Mouse (Mus musculus) kidney, embryonic 16.5 days (tissue): Measurements from ENCODE around the gene Zfp385c. TPM values are rescaled to one million over a fixed set of nuclear protein-coding genes. Genes with fewer than 3 reads are reported as not detected.
"Not testable (repeated sequence)": the region's sequence is repeated elsewhere in the genome, so short reads cannot be mapped to it uniquely, and the experiment has no call there.

Source experiments
- ATAC-seq: fragments of 200-750 bp; cut with Nextera tagmentation; 2 replicates; pipeline ENCODE4 v1.8.0; 2017; ENCODE audit warnings: moderate TSS enrichment; ENCODE audit not compliant: low FRiP score, low TSS enrichment
- H3K27ac ChIP-seq: fragments of 300-500 bp; sonication (generic); 2 replicates; pipeline ENCODE4 v1.5.1; 2014; ENCODE audit warnings: low read length
- H3K27me3 ChIP-seq: fragments of 300-500 bp; sonication (generic); 2 replicates; pipeline ENCODE4 v1.6.1; 2014; ENCODE audit warnings: low read length, control low read depth, mixed read lengths; ENCODE audit not compliant: insufficient read depth
- H3K36me3 ChIP-seq: fragments of 300-500 bp; sonication (generic); 2 replicates; pipeline ENCODE4 v1.6.1; 2014; ENCODE audit warnings: low read length, control low read depth, mixed read lengths; ENCODE audit not compliant: insufficient read depth
- H3K4me1 ChIP-seq: fragments of 300-500 bp; sonication (generic); 2 replicates; pipeline ENCODE4 v1.6.1; 2014; ENCODE audit warnings: low read length, control low read depth, mixed read lengths; ENCODE audit not compliant: insufficient read depth
- H3K4me2 ChIP-seq: fragments of 300-500 bp; sonication (generic); replicated peaks from 2 replicates; pipeline ENCODE4 v1.6.1; 2014; ENCODE audit warnings: low read depth, low read length
- H3K4me3 ChIP-seq: fragments of 300-500 bp; sonication (generic); 2 replicates; pipeline ENCODE4 v1.5.1; 2014; ENCODE audit warnings: mild to moderate bottlenecking, low read length
- H3K9ac ChIP-seq: fragments of 300-500 bp; sonication (generic); replicated peaks from 2 replicates; pipeline ENCODE4 v1.6.1; 2014; ENCODE audit warnings: low read length
- H3K9me3 ChIP-seq: fragments of 300-500 bp; sonication (generic); 2 replicates; pipeline ENCODE4 v1.6.1; 2016; ENCODE audit warnings: low read length, control low read depth
- WGBS: fragments of 180-500 bp; shearing (Covaris S2); extraction: QIAGEN DNeasy Blood & Tissue Kit; methylation state at CpG from one replicate; pipeline ENCODE4 v1.1.7; 2014; 5-methylcytosine and 5-hydroxymethylcytosine counted together
- polyA plus RNA-seq: library from polyadenylated mRNA; unstranded; fragments of >200 nt; fragmentation: Nextera tagmentation; extraction: Ambion mirVana; gene quantifications from 2 replicates; pipeline ENCODE4 v1.2.1, GENCODE M21; 2015

Zfp385c gene
- polyA plus RNA-seq, 1 experiment from 2014 or later: 0.32 TPM

DNA sequence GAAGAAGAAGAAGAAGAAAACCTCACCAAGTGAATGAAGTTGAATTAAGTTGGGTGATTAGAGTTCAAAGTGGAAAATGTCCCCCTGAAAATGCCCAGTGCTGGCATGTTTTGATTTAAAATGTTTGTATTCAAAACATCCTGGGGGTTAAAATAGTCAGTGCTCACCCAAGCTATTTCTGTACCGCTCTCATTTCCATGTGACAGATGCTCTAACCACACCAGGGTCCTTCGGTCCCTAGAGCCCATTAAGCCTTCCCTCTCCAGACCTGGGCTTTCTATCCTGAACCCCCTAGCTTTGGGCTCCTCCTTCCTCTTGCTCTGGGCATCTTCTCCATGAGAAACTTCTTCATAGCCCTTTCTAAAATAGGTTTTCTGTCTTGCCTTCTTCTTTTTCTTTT, 8.2 kb downstream of the Zfp385c start:
- no peak overlapping the region for H3K4me3 ChIP-seq
- ATAC-seq: no peak
- 39% methylated on average over 2 of the region's 2 CpGs for WGBS
- H3K27me3 ChIP-seq: no peaks in the 10 kb centered on the region
- no peak overlapping the region for H3K4me2 ChIP-seq
- H3K9ac ChIP-seq: no peak overlapping the region
- no peaks in the 10 kb centered on the region for H3K36me3 ChIP-seq
- H3K9me3 ChIP-seq: no peaks in the 10 kb centered on the region
- no peaks in the 10 kb centered on the region for H3K4me1 ChIP-seq
- H3K27ac ChIP-seq: no peak overlapping the region

DNA sequence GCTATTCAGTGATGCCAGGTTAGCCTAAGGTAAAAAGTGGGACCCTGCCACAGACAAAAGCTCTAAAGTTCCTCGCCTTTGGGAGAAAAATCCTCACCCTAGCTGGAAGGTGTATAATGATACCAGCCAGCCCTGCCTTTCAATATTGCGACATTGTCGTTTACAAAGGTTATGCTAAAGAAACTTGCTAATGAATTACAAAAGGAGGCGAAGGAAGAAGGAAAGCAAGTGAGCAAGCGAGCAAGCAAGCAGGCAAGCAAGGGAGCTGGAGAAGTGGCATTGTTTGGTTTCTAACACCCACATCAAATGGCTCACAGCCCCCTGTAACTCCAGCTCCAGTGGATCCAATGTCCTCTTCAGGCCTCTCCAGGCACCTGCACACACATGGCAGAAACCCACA, 9.7 kb downstream of the Zfp385c start:
- Histone ChIP-seq H3K27ac (no peak overlapping the region), H3K9me3 (no peaks in the 10 kb centered on the region), H3K36me3 (no peaks in the 10 kb centered on the region), H3K4me1 (no peaks in the 10 kb centered on the region), H3K4me3 (no peak overlapping the region), H3K27me3 (no peaks in the 10 kb centered on the region), H3K4me2 (no peak overlapping the region), H3K9ac (no peak overlapping the region)
- ATAC-seq: no peak
- WGBS: 74% methylated on average over 5 of the region's 5 CpGs

DNA sequence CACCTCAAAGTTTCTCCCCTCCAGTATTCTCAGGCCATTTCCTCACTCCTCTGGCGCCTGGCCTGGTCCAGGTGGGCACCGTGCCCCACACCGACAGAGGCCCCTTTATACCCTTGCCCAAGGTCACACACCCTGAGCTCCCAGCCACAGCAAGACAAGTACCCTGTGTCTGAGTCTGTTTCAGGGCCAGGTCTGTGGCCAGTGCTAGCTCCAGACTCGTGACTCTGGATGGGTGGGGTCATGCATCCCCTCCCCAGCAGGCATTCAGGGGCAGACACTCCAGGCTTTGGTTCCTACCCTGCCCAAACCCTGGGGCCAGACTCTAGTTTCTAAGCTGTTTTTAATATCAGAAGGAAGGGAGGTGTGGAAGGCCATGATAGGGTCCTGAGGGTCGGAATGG, 10.4 kb downstream of the Zfp385c start:
- Histone ChIP-seq H3K9ac (no peak overlapping the region), H3K4me3 (no peak overlapping the region), H3K27me3 (no peaks in the 10 kb centered on the region), H3K4me2 (no peak overlapping the region), H3K9me3 (no peaks in the 10 kb centered on the region), H3K27ac (no peak overlapping the region), H3K36me3 (no peaks in the 10 kb centered on the region), H3K4me1 (no peaks in the 10 kb centered on the region)
- WGBS: 73% methylated on average over 5 of the region's 5 CpGs
- ATAC-seq: no peak

DNA sequence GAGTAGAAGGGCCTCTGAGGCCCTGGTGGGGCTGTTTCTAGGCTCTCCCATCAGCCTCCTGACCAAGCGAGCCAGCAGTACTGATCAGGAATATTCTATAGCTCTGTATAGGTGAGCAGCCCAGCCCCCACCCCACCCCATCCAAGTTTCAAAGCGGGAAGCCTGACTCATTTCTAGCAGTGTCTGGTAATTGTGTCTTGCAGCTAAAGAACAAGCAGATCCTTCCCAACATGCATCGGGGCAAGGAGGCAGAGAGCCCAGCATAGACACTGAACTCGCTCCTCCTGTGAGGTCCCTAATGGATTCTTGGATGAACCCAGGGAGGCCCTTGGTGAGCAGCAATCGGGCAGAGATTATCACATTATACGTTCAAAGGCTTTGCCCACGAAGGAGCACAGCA, 14.4 kb downstream of the Zfp385c start:
- Histone ChIP-seq H3K36me3 (no peaks in the 10 kb centered on the region), H3K27me3 (0 out of 2 replicates have a peak, but pooled peaks cover 2% of the 10 kb centered on the region), H3K4me3 (no peak overlapping the region), H3K4me2 (no peak overlapping the region), H3K4me1 (peaks cover 6% of the 10 kb centered on the region; the same call in 1 of the 2 replicates), H3K27ac (no peak overlapping the region), H3K9ac (no peak overlapping the region), H3K9me3 (no peaks in the 10 kb centered on the region)
- no peak for ATAC-seq
- 62% methylated on average over 7 of the region's 7 CpGs for WGBS

DNA sequence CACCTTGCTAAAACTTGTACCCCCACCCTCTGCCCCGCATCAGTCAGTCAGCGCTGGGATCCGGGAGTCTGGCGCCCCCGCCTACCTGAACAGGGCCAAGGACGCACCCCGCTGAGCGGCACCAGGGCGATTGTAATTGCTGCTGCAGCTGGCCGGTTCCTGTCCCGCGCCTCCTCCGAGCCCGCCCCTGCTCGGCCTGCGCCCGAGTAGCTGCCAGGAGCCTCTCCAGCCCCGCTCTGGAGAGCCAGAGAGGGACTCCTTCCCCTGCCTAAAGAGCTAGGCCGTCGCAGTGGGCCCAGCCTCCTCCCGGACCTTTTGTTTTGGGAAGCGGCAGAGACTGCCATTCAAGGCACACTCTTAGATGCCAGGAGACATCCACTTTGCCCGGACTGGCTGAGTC, 19.1 kb downstream of the Zfp385c start:
- Histone ChIP-seq H3K36me3 (no peaks in the 10 kb centered on the region), H3K9ac (peak overlapping the region; percentile 50), H3K9me3 (peaks cover 4% of the 10 kb centered on the region; the same call in 1 of the 2 replicates), H3K4me2 (peak overlapping the region; percentile 42), H3K4me1 (peaks cover 6% of the 10 kb centered on the region; the same call in 1 of the 2 replicates), H3K27ac (no peak overlapping the region), H3K4me3 (no peak overlapping the region), H3K27me3 (0 out of 2 replicates have a peak, but pooled peaks cover 2% of the 10 kb centered on the region)
- ATAC-seq: no peak; the same call in 1 of the 2 replicates
- 4% methylated on average over 23 of the region's 23 CpGs for WGBS

DNA sequence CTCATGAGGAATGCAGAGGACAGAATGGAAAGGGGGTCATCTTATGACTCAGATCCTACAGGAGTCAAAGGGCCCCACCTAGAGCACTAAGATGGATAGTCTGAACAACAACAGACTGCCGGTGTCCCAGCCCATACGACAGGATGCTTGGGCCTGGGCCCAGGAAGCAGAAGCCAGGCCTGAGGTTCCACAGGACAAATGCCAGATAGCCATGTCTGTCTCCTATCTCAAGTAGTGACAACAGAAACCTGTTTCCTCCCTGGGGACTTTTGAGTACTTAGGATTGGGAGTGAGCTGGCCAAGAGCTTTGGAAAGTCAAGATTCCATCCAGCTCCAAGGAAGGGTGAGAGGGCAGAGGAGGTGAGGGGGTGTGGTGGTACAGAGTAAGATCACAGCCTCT, 20.3 kb downstream of the Zfp385c start:
- no peak for ATAC-seq
- no peak overlapping the region for H3K4me3 ChIP-seq
- no peak overlapping the region for H3K4me2 ChIP-seq
- no peak overlapping the region for H3K27ac ChIP-seq
- no peak overlapping the region for H3K9ac ChIP-seq
- H3K9me3 ChIP-seq: peaks cover 4% of the 10 kb centered on the region; the same call in 1 of the 2 replicates
- no peaks in the 10 kb centered on the region for H3K36me3 ChIP-seq
- WGBS: 71% methylated on average over 2 of the region's 2 CpGs
- 0 out of 2 replicates have a peak, but pooled peaks cover 2% of the 10 kb centered on the region for H3K27me3 ChIP-seq
- H3K4me1 ChIP-seq: peaks cover 6% of the 10 kb centered on the region; the same call in 1 of the 2 replicates

DNA sequence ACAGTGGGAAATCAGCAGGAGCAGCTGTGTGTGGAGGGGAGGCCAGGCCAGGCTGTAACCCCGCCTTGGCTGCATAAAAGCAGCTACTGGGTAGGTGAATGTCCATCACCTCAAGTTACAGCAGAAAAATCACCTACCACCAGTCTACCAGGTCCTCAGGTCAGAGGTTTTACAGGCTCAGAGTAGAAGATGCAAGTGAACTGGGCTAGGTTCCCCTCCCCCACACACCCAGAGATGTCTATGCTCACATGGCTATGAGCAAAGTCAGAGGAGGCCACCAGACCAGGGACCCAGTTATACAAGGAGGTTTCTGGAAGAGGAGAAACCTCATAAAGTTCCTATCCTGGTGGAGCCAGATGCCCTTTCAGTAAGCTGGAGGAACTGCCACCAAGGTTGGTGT, 21.2 kb downstream of the Zfp385c start:
- Histone ChIP-seq H3K9ac (no peak overlapping the region), H3K4me1 (peaks cover 6% of the 10 kb centered on the region; the same call in 1 of the 2 replicates), H3K9me3 (peaks cover 4% of the 10 kb centered on the region; the same call in 1 of the 2 replicates), H3K27ac (no peak overlapping the region), H3K27me3 (0 out of 2 replicates have a peak, but pooled peaks cover 2% of the 10 kb centered on the region), H3K4me3 (no peak overlapping the region), H3K36me3 (no peaks in the 10 kb centered on the region), H3K4me2 (no peak overlapping the region)
- 60% methylated on average over 1 of the region's 1 CpGs for WGBS
- ATAC-seq: no peak

DNA sequence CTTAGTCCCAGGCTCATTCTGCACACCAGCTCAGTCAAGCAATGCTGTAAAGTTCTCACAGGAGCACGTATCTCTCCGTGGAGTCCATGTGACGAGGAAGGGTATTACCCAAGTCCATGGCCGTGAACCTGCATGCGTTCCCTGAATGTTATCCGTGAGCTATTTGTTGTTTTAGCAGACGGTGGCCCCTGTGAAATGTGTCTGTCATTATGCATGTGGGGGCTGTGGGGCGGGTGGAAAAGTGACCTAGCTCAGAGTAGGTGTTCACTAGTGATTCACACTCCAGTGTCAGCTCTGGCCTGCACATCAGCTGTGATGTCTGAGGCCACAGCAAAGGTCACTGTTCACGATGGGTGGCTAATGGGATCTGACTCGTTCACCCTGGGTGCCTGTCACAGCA, 32.4 kb downstream of the Zfp385c start:
- ATAC-seq: no peak
- no peaks in the 10 kb centered on the region for H3K27me3 ChIP-seq
- H3K9me3 ChIP-seq: no peaks in the 10 kb centered on the region
- H3K36me3 ChIP-seq: no peaks in the 10 kb centered on the region
- no peak overlapping the region for H3K4me2 ChIP-seq
- no peak overlapping the region for H3K4me3 ChIP-seq
- H3K4me1 ChIP-seq: peaks cover 11% of the 10 kb centered on the region; the same call in 1 of the 2 replicates
- WGBS: 31% methylated on average over 10 of the region's 10 CpGs
- H3K27ac ChIP-seq: no peak overlapping the region
- H3K9ac ChIP-seq: no peak overlapping the region

DNA sequence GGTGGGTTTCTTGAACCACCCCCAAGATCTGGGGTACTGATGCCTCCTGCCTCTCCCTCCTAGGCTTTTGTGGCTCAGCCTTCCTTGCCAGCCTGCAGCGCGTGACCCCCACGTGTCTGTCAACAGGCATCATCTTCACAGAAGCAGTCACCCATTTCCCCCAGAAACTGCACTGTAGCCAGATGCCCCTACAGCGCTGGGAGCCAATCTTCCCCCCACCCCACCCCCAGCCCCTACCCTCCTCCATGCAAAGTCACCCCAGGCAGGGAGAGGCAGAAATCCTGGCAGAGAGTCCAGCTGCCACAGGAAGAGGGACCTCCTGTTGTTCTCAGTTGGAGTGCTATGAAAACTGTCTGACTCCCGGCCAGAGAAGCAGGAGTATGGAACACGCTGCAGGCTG, 35.8 kb downstream of the Zfp385c start:
- peaks cover 2% of the 10 kb centered on the region for H3K27me3 ChIP-seq
- H3K4me1 ChIP-seq: peaks cover 21% of the 10 kb centered on the region; the same call in 1 of the 2 replicates
- no peaks in the 10 kb centered on the region for H3K36me3 ChIP-seq
- H3K27ac ChIP-seq: no peak overlapping the region
- H3K9me3 ChIP-seq: no peaks in the 10 kb centered on the region
- ATAC-seq: peak; percentile 58; the same call in 1 of the 2 replicates
- 14% methylated on average over 6 of the region's 6 CpGs for WGBS
- no peak overlapping the region for H3K4me2 ChIP-seq
- 0 out of 2 replicates have a peak overlapping the region, but pooled peaks have one; percentile 8 for H3K9ac ChIP-seq
- no peak overlapping the region for H3K4me3 ChIP-seq

DNA sequence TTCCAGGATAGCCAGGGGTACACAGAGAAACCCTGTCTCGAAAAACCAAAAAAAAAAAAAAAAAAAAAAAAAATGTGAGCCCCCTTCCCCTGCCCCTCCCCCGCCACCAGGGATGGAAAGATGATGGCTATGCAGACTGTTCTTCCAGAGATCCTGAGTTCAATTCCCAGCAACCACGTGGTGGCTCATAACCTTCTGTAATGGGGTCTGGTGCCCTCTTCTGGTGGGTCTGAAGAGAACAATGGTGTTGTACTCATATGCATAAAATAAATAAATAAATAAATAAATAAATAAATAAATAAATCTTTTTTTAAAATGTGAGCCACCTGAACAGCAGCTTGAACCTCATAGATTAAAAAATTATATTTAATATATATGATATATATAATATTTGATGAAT, 36.7 kb downstream of the Zfp385c start:
- H3K9me3 ChIP-seq, H3K27ac ChIP-seq, H3K4me3 ChIP-seq, H3K4me2 ChIP-seq, H3K36me3 ChIP-seq, ATAC-seq, H3K9ac ChIP-seq: not testable (repeated sequence)
- H3K4me1 ChIP-seq: peaks cover 22% of the 10 kb centered on the region; the same call in 1 of the 2 replicates
- peaks cover 10% of the 10 kb centered on the region for H3K27me3 ChIP-seq
- 48% methylated on average over 2 of the region's 3 CpGs for WGBS
